Mouse (Mus musculus): ENCODE measurements around the gene Ptchd3.

Ptchd3 gene

GRCm38 (mm10) chr11:121829947-121830346 lies at the start of gene Ptchd3:
Ptchd3 (plus strand) TSS chr11:121830247.
- no peak for DNase-seq

- DNase-seq, result no peak
Observed at GRCm38 (mm10) chr11:121781831-121782230, 48.2 kb upstream of the Ptchd3 start.

GRCm38 (mm10) chr11:121787456-121787855 lies 42.6 kb upstream of the Ptchd3 start:
- DNase-seq, result no peak

- DNase-seq, result no peak
Observed at GRCm38 (mm10) chr11:121789566-121789965, 40.5 kb upstream of the Ptchd3 start.

GRCm38 (mm10) chr11:121790671-121791094 lies 39.4 kb upstream of the Ptchd3 start:
- DNase-seq, result peak; percentile 56

GRCm38 (mm10) chr11:121791446-121791845 lies 38.6 kb upstream of the Ptchd3 start:
- no peak for DNase-seq

- no peak for DNase-seq
Observed at GRCm38 (mm10) chr11:121791991-121792390, 38.1 kb upstream of the Ptchd3 start.

GRCm38 (mm10) chr11:121793530-121793929 lies 36.5 kb upstream of the Ptchd3 start:
- no peak for DNase-seq

- no peak for DNase-seq
Observed at GRCm38 (mm10) chr11:121794186-121794585, 35.9 kb upstream of the Ptchd3 start.

- DNase-seq, result peak; percentile 76
Observed at GRCm38 (mm10) chr11:121794591-121795199, 35.4 kb upstream of the Ptchd3 start.

- no peak for DNase-seq
Observed at GRCm38 (mm10) chr11:121795978-121796377, 34.1 kb upstream of the Ptchd3 start.

GRCm38 (mm10) chr11:121798591-121798990 lies 31.5 kb upstream of the Ptchd3 start:
- no peak for DNase-seq

GRCm38 (mm10) chr11:121799746-121800299 lies 30.2 kb upstream of the Ptchd3 start:
- no peak for DNase-seq

- no peak for DNase-seq
Observed at GRCm38 (mm10) chr11:121802743-121803142, 27.3 kb upstream of the Ptchd3 start.

GRCm38 (mm10) chr11:121804258-121805027 lies 25.6 kb upstream of the Ptchd3 start:
- no peak for DNase-seq

GRCm38 (mm10) chr11:121808204-121808852 lies 21.7 kb upstream of the Ptchd3 start:
- DNase-seq, result peak; percentile 92

- DNase-seq, result no peak
Observed at GRCm38 (mm10) chr11:121808866-121809265, 21.2 kb upstream of the Ptchd3 start.

- no peak for DNase-seq
Observed at GRCm38 (mm10) chr11:121845923-121846322, 15.9 kb downstream of the Ptchd3 start.

- peak; percentile 69 for DNase-seq
Observed at GRCm38 (mm10) chr11:121847790-121848299, 17.8 kb downstream of the Ptchd3 start.
